Mouse (Mus musculus) c-Kit-positive CD71-positive TER-119-negative erythroid progenitor cells, embryonic 14.5 days (primary cell): ENCODE data around the gene Ly75.

Experiments
- DNase-seq: peaks from one replicate; pipeline ENCODE4 v3.0.0-alpha.2; 2013; ENCODE audit warnings: low read depth

Gene Ly75

GRCm38 (mm10) chr2:60370188-60370587 lies 12.9 kb downstream of the Ly75 start:
- no peak for DNase-seq

- no peak for DNase-seq
Measured at GRCm38 (mm10) chr2:60369454-60369853, 13.6 kb downstream of the Ly75 start.

GRCm38 (mm10) chr2:60367871-60368270 lies 15.2 kb downstream of the Ly75 start:
- DNase-seq, result no peak

GRCm38 (mm10) chr2:60367204-60367603 lies 15.9 kb downstream of the Ly75 start:
- DNase-seq, result no peak

- no peak for DNase-seq
Measured at GRCm38 (mm10) chr2:60365820-60366610, 17.1 kb downstream of the Ly75 start.

GRCm38 (mm10) chr2:60365138-60365775 lies 17.8 kb downstream of the Ly75 start:
- DNase-seq, result no peak

GRCm38 (mm10) chr2:60362146-60362545 lies 21.0 kb downstream of the Ly75 start:
- no peak for DNase-seq

- no peak for DNase-seq
Measured at GRCm38 (mm10) chr2:60359796-60360195, 23.3 kb downstream of the Ly75 start.

- no peak for DNase-seq
Measured at GRCm38 (mm10) chr2:60355388-60355683, 27.8 kb downstream of the Ly75 start.

GRCm38 (mm10) chr2:60354541-60355387 lies 28.3 kb downstream of the Ly75 start:
- peak; percentile 3 for DNase-seq

GRCm38 (mm10) chr2:60352296-60352695 lies 30.8 kb downstream of the Ly75 start:
- DNase-seq, result no peak

- DNase-seq, result no peak
Measured at GRCm38 (mm10) chr2:60351781-60352180, 31.3 kb downstream of the Ly75 start.

- no peak for DNase-seq
Measured at GRCm38 (mm10) chr2:60347875-60348274, 35.2 kb downstream of the Ly75 start.

GRCm38 (mm10) chr2:60346531-60346930 lies 36.6 kb downstream of the Ly75 start:
- DNase-seq, result no peak

- no peak for DNase-seq
Measured at GRCm38 (mm10) chr2:60345717-60346116, 37.4 kb downstream of the Ly75 start.

- no peak for DNase-seq
Measured at GRCm38 (mm10) chr2:60343607-60344289, 39.4 kb downstream of the Ly75 start.

- no peak for DNase-seq
Measured at GRCm38 (mm10) chr2:60342107-60342880, 40.8 kb downstream of the Ly75 start.

- DNase-seq, result no peak
Measured at GRCm38 (mm10) chr2:60337937-60338336, 45.2 kb downstream of the Ly75 start.

GRCm38 (mm10) chr2:60328641-60329040 lies 54.5 kb downstream of the Ly75 start:
- DNase-seq, result no peak

- DNase-seq, result no peak
Measured at GRCm38 (mm10) chr2:60327581-60327980, 55.5 kb downstream of the Ly75 start.

- no peak for DNase-seq
Measured at GRCm38 (mm10) chr2:60326948-60327347, 56.2 kb downstream of the Ly75 start.
